Mouse (Mus musculus) forebrain, embryonic 15.5 days (tissue): ENCODE measurements around the gene Lrch3. TPM values are rescaled to one million over a fixed set of nuclear protein-coding genes. Genes with fewer than 3 reads are reported as not detected.
A peak's percentile ranks its signal among the peaks of the same experiment; 100 is the strongest.
"Not testable (repeated sequence)": the region's sequence is repeated elsewhere in the genome, so short reads cannot be mapped to it uniquely, and the experiment has no call there.

Experiments used
- ATAC-seq: fragments of 200-750 bp; cut with Nextera tagmentation; replicated peaks from 2 replicates; pipeline ENCODE4 v1.8.0; 2017; ENCODE audit warnings: mild to moderate bottlenecking, moderate TSS enrichment, moderate library complexity
- H3K27ac ChIP-seq: fragments of 300-500 bp; sonication (generic); replicated peaks from 2 replicates; pipeline ENCODE4 v1.5.1; 2015; ENCODE audit warnings: mild to moderate bottlenecking, inconsistent platforms
- H3K27me3 ChIP-seq: fragments of 300-500 bp; sonication (generic); 2 replicates; pipeline ENCODE4 v1.6.1; 2015; ENCODE audit warnings: inconsistent platforms
- H3K36me3 ChIP-seq: fragments of 300-500 bp; sonication (generic); 2 replicates; pipeline ENCODE4 v1.6.1; 2015; ENCODE audit warnings: mild to moderate bottlenecking, inconsistent platforms
- H3K4me1 ChIP-seq: fragments of 300-500 bp; sonication (generic); 2 replicates; pipeline ENCODE4 v1.6.1; 2015; ENCODE audit warnings: inconsistent platforms
- H3K4me2 ChIP-seq: fragments of 300-500 bp; sonication (generic); replicated peaks from 2 replicates; pipeline ENCODE4 v1.6.1; 2015; ENCODE audit warnings: mild to moderate bottlenecking, inconsistent platforms
- H3K4me3 ChIP-seq: fragments of 300-500 bp; sonication (generic); 2 replicates; pipeline ENCODE4 v1.5.1; 2015; ENCODE audit warnings: mild to moderate bottlenecking, inconsistent platforms
- H3K9ac ChIP-seq: fragments of 300-500 bp; sonication (generic); replicated peaks from 2 replicates; pipeline ENCODE4 v1.6.1; 2015; ENCODE audit warnings: mild to moderate bottlenecking, inconsistent platforms
- H3K9me3 ChIP-seq: fragments of 300-500 bp; sonication (generic); 2 replicates; pipeline ENCODE4 v1.6.1; 2016; ENCODE audit warnings: inconsistent platforms
- WGBS: fragments of 180-500 bp; shearing (Covaris S2); methylation state at CpG from one replicate; pipeline ENCODE4 v1.1.7; 2015; ENCODE audit warnings: mixed read lengths; 5-methylcytosine and 5-hydroxymethylcytosine counted together
- polyA plus RNA-seq: library from polyadenylated mRNA; unstranded; fragments of >200 nt; fragmentation: Nextera tagmentation; extraction: Ambion mirVana; gene quantifications from 2 replicates; pipeline ENCODE4 v1.2.1, GENCODE M21; 2015

Lrch3 gene
- polyA plus RNA-seq, 1 experiment from 2014 or later: 36.5 TPM

- no peak overlapping the region for H3K9ac ChIP-seq
- H3K36me3 ChIP-seq: no peaks in the 10 kb centered on the region
- no peaks in the 10 kb centered on the region for H3K4me1 ChIP-seq
- H3K27ac ChIP-seq: no peak overlapping the region
- 90% methylated on average over 4 of the region's 4 CpGs for WGBS
- H3K4me2 ChIP-seq: no peak overlapping the region
- H3K27me3 ChIP-seq: no peaks in the 10 kb centered on the region
- H3K9me3 ChIP-seq: no peaks in the 10 kb centered on the region
- no peak for ATAC-seq
- H3K4me3 ChIP-seq: no peak overlapping the region
Observed at GRCm38 (mm10) chr16:33036006-33036405, 122.1 kb downstream of the Lrch3 start.

DNA sequence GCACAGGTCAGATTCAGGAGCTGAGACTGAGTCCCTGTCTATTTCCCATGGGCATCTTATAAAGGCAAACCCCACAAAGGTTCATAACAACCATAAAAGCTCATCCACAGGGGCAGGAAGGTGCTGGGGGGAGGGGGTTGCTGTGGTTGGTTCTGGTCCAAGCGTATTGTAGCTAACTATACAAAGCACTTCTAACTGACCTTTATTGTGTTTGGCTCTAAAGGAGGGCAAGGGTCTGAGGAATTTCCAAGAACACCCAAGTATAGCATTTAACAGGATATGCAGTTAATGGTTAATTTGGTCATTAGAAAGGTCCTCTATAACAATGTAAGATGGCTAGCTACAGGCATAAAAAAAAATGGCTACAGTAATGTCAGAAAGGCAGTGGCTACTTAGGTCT is 128.8 kb downstream of the Lrch3 start:
- no peaks in the 10 kb centered on the region for H3K36me3 ChIP-seq
- no peak overlapping the region for H3K4me3 ChIP-seq
- no peak for ATAC-seq
- 73% methylated on average over 1 of the region's 1 CpGs for WGBS
- no peak overlapping the region for H3K4me2 ChIP-seq
- H3K27ac ChIP-seq: no peak overlapping the region
- H3K9ac ChIP-seq: no peak overlapping the region
- no peaks in the 10 kb centered on the region for H3K9me3 ChIP-seq
- no peaks in the 10 kb centered on the region for H3K27me3 ChIP-seq
- H3K4me1 ChIP-seq: no peaks in the 10 kb centered on the region

GRCm38 (mm10) chr16:33043268-33043667 is 129.4 kb downstream of the Lrch3 start:
- ATAC-seq: no peak
- Histone ChIP-seq H3K27me3 (no peaks in the 10 kb centered on the region), H3K9ac (no peak overlapping the region), H3K4me1 (no peaks in the 10 kb centered on the region), H3K27ac (no peak overlapping the region), H3K4me3 (no peak overlapping the region), H3K4me2 (no peak overlapping the region), H3K36me3 (no peaks in the 10 kb centered on the region), H3K9me3 (no peaks in the 10 kb centered on the region)
- 81% methylated on average over 2 of the region's 2 CpGs for WGBS

GRCm38 (mm10) chr16:33048004-33048403 is 134.1 kb downstream of the Lrch3 start:
- no peak overlapping the region for H3K9ac ChIP-seq
- H3K4me1 ChIP-seq: no peaks in the 10 kb centered on the region
- 86% methylated on average over 1 of the region's 1 CpGs for WGBS
- no peaks in the 10 kb centered on the region for H3K9me3 ChIP-seq
- ATAC-seq: no peak
- H3K27me3 ChIP-seq: no peaks in the 10 kb centered on the region
- H3K4me2 ChIP-seq: no peak overlapping the region
- H3K36me3 ChIP-seq: no peaks in the 10 kb centered on the region
- no peak overlapping the region for H3K4me3 ChIP-seq
- H3K27ac ChIP-seq: no peak overlapping the region

DNA sequence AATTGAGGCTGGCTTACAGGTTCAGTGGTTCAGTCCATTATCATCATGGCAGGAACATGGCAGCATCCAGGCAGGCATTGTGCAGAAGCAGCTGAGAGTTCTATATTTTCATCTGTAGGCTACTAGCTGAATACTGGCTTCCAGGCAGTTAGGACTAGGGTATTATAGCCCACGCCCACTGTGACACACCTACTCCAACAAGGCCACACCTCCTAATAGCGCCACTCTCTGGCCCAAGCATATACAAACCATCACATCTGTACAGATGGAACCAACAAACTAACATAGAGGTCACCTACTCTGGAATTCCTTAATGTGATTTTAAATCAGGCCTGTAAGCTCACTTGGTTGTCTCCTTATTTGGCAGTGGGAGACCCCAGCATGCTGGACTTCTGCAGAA is 134.8 kb downstream of the Lrch3 start:
- no peak overlapping the region for H3K9ac ChIP-seq
- 70% methylated on average over 2 of the region's 2 CpGs for WGBS

GRCm38 (mm10) chr16:33049809-33050208 is 135.9 kb downstream of the Lrch3 start:
- Histone ChIP-seq H3K27me3 (no peaks in the 10 kb centered on the region), H3K27ac (no peak overlapping the region), H3K9ac (no peak overlapping the region), H3K4me1 (no peaks in the 10 kb centered on the region), H3K9me3 (no peaks in the 10 kb centered on the region), H3K36me3 (no peaks in the 10 kb centered on the region), H3K4me3 (no peak overlapping the region), H3K4me2 (no peak overlapping the region)
- no peak for ATAC-seq
- 93% methylated on average over 16 of the region's 16 CpGs for WGBS

More for the DNA sequence above, 134.8 kb downstream of the Lrch3 start:
- no peak for ATAC-seq
- Histone ChIP-seq H3K9me3 (no peaks in the 10 kb centered on the region), H3K36me3 (no peaks in the 10 kb centered on the region), H3K4me3 (no peak overlapping the region), H3K4me2 (no peak overlapping the region), H3K4me1 (no peaks in the 10 kb centered on the region), H3K27ac (no peak overlapping the region), H3K27me3 (no peaks in the 10 kb centered on the region)

- no peak overlapping the region for H3K27ac ChIP-seq
- H3K9me3 ChIP-seq: no peaks in the 10 kb centered on the region
- H3K27me3 ChIP-seq: no peaks in the 10 kb centered on the region
- peaks cover 3% of the 10 kb centered on the region for H3K36me3 ChIP-seq
- no peak overlapping the region for H3K4me3 ChIP-seq
- H3K4me1 ChIP-seq: peaks cover 13% of the 10 kb centered on the region
- WGBS: 80% methylated on average over 5 of the region's 5 CpGs
- no peak overlapping the region for H3K4me2 ChIP-seq
- H3K9ac ChIP-seq: no peak overlapping the region
- ATAC-seq: no peak
Observed at GRCm38 (mm10) chr16:33053141-33053540, 139.2 kb downstream of the Lrch3 start.

DNA sequence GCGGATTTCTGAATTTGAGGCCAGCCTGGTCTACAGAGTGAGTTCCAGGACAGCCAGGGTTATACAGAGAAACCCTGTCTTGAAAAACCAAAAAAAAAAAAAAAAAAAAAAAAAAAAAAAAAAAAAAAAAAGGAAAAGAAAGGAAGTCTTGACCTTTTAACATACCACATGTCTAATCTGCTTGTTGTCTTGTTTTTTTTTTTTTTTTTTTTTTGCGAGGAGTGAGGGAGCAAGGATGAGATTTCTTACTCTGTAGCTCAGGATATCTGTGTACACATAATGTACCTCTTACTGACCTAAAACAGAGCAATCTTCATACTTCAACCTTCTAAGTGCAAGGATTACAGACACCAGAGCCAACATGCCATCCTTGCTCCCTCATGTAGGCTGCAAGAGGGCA is 141.0 kb downstream of the Lrch3 start:
- not testable (repeated sequence) for H3K27ac ChIP-seq, H3K27me3 ChIP-seq, H3K9ac ChIP-seq, ATAC-seq, H3K9me3 ChIP-seq, H3K4me3 ChIP-seq, H3K4me2 ChIP-seq
- 92% methylated on average over 2 of the region's 2 CpGs for WGBS
- peaks cover 20% of the 10 kb centered on the region for H3K36me3 ChIP-seq
- peaks cover 16% of the 10 kb centered on the region for H3K4me1 ChIP-seq

GRCm38 (mm10) chr16:33055655-33056054 is 141.8 kb downstream of the Lrch3 start:
- peak overlapping the region; percentile 54 for H3K4me2 ChIP-seq
- WGBS: 16% methylated on average over 10 of the region's 10 CpGs
- H3K9ac ChIP-seq: peak overlapping the region; percentile 90
- peak overlapping the region; percentile 76 for H3K4me3 ChIP-seq
- peaks cover 16% of the 10 kb centered on the region for H3K4me1 ChIP-seq
- no peaks in the 10 kb centered on the region for H3K27me3 ChIP-seq
- peaks cover 26% of the 10 kb centered on the region for H3K36me3 ChIP-seq
- no peak overlapping the region for H3K27ac ChIP-seq
- peak; percentile 53 for ATAC-seq
- no peaks in the 10 kb centered on the region for H3K9me3 ChIP-seq

DNA sequence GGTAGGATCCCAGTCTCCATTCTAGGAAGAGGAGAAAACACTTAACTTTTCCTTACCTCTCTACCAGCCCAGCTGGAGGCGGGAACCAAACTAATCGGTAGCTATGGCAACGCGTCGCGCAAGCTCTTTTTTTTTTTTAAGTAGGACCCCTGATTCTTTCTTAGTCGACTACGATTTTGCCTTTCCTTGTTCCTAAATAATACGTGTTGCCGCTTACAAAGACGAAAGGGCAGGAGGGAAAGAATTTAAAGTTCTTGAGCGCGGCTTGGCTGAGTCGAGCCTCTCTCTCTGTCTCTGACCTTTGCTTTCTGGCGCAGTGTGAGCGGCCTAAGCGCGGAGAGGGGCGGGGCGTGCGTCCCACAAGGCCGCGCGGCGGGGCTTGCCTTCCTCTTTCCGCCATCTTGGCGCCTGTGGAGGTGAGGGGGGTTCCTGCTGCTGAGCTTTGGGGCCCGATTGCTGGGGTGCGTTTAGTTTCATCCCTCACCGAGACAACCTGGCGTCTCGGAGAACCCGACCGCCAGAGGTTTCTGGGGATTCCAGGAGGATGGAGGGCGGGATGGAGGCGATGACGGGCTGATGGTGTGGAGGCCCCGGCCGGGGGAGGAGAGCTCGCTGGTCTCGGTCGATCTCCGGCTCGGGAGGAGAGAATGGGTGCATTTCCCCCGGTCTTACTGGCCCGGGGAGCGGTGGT is 142.3 kb downstream of the Lrch3 start, which contains the start of the genes Iqcg and Rpl35a:
Gene Iqcg, minus strand, starts transcription at position 124 of the 691 bp plus-strand sequence.
Gene Rpl35a, plus strand, starts transcription at position 359 of the 691 bp plus-strand sequence.
- peak within 1 kb of the TSS; percentile 90 for H3K9ac ChIP-seq
- H3K4me1 ChIP-seq: peaks cover 16% of the 10 kb centered on the region
- H3K36me3 ChIP-seq: peaks cover 31% of the 10 kb centered on the region
- WGBS: under 1% methylated on average over 45 of the region's 47 CpGs
- H3K4me2 ChIP-seq: peak within 1 kb of the TSS; percentile 54
- H3K27me3 ChIP-seq: no peaks in the 10 kb centered on the region
- ATAC-seq: peak; percentile 93
- no peaks in the 10 kb centered on the region for H3K9me3 ChIP-seq
- H3K27ac ChIP-seq: peak within 1 kb of the TSS; percentile 92
- H3K4me3 ChIP-seq: peak within 1 kb of the TSS; percentile 76

DNA sequence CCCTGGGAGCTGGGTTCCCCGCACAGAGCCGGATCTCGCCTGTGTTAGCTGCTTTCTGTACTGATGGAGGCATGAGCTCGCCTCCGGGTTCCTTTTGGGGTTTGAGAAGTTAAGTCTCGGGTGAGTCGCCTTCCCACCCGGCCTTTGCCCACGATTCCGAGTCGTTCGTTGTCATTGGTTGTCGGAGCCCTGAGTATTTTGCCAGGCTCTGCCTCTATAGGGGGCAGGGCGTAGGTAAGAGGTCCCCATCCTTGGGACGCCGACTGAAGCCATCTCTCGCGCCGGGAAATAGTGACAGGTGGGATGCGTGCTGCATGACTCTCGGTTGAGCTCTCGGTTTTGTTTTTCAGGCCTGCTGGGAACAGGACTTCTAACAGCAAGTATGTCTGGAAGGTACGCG is 142.9 kb downstream of the Lrch3 start:
- under 1% methylated on average over 24 of the region's 24 CpGs for WGBS
- peak overlapping the region; percentile 76 for H3K4me3 ChIP-seq
- H3K9ac ChIP-seq: peak overlapping the region; percentile 90
- no peaks in the 10 kb centered on the region for H3K27me3 ChIP-seq
- peak overlapping the region; percentile 92 for H3K27ac ChIP-seq
- H3K9me3 ChIP-seq: no peaks in the 10 kb centered on the region
- peaks cover 19% of the 10 kb centered on the region for H3K4me1 ChIP-seq
- peak overlapping the region; percentile 54 for H3K4me2 ChIP-seq
- H3K36me3 ChIP-seq: peaks cover 31% of the 10 kb centered on the region
- 0 out of 2 replicates have a peak, but pooled peaks have one; percentile 9 for ATAC-seq

DNA sequence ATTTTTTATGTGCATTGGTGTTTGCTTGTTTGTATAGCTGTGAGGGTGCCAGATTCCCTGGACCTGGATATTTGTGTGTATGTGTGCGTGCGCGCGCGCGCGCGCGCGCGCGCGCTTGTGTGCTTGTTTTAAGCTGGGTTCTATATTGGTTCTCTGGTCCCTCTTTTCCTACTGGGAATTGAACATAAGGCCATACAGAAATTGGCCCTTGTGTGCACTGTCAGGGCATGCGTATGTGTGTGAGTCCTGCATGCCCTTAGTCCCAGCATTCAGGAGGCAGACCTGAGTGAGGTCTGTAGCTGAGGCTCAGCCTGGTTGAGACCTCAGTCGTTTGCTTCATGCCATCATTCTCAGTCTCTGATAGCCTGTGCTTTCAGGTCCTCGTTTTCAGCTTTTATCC is 144.1 kb downstream of the Lrch3 start:
- Histone ChIP-seq H3K4me1 (peaks cover 25% of the 10 kb centered on the region), H3K4me2 (peak overlapping the region; percentile 54), H3K9me3 (no peaks in the 10 kb centered on the region), H3K4me3 (peak overlapping the region; percentile 76), H3K27me3 (no peaks in the 10 kb centered on the region), H3K27ac (no peak overlapping the region), H3K36me3 (peaks cover 31% of the 10 kb centered on the region), H3K9ac (0 out of 2 replicates have a peak overlapping the region, but pooled peaks have one; percentile 13)
- no peak for ATAC-seq
- 92% methylated on average over 16 of the region's 16 CpGs for WGBS

- H3K9me3 ChIP-seq, H3K4me3 ChIP-seq, H3K9ac ChIP-seq, H3K27me3 ChIP-seq, H3K27ac ChIP-seq, ATAC-seq, H3K4me2 ChIP-seq: not testable (repeated sequence)
- peaks cover 31% of the 10 kb centered on the region for H3K36me3 ChIP-seq
- peaks cover 31% of the 10 kb centered on the region for H3K4me1 ChIP-seq
- 90% methylated on average over 9 of the region's 9 CpGs for WGBS
Observed at GRCm38 (mm10) chr16:33058656-33059055, 144.8 kb downstream of the Lrch3 start.
